Comparison of ENCODE assay signal across 15 mouse cellular contexts in genomic region chr14:116137772-116138171, GRCm38 (mm10).
"Had no signal": no experiment of that assay in that cellular context is flagged by ENCODE, and none has a peak within 500 bp of the region (broad histone marks: within the 10 kb centered on the region; RNA-seq: fewer than 3 reads in every experiment).

No protein-coding gene starts in this region.

- DNase-seq: gastrocnemius, postnatal 14 days; gastrocnemius, postnatal 36 days; heart, adult 11 months; heart, adult 2 months; heart, postnatal 14 days; heart, postnatal 36 days; kidney, adult 11 months; kidney, adult 2 months; kidney, adult 9 months; kidney, postnatal 14 days; kidney, postnatal 36 days; liver; liver, embryonic 13.5 days had no signal

- ATAC-seq: hindbrain, postnatal 0 days; intestine, embryonic 16.5 days had no signal
